Mouse (Mus musculus) CD4-positive, CD25-positive, alpha-beta regulatory T cell (primary cell): ENCODE results near the gene Art5. TPM values are rescaled to one million over a fixed set of nuclear protein-coding genes. Genes with fewer than 3 reads are reported as not detected.

Experiments
- polyA plus RNA-seq: library from polyadenylated mRNA; unstranded; fragments of 100-300 nt; shearing (Covaris generic); gene quantifications from one replicate; pipeline ENCODE4 v1.2.1, GENCODE M21; 2017

Art5 gene
- 0.92 TPM for polyA plus RNA-seq

DNA sequence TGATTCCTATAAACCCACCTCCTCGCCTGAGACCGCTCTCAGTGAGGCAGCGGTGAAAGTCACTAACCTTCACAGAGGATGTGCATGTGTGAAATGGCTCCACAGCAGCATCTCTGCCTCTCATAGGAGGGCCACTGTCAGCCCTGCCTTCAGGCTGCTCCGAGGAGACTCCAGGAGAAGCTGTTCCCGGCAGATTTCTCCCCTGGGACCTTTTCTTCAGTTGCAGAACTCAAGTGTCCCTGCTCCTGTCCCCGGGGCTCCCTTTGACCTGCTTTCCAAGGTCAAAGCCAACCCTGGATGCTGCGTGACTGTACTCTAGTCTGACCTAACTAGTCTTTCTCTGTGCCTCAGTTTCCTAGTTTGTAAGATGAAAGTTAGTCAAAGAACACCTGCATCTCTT, at the start of gene Art5:
TSS of gene Art5 (minus strand) at position 319 of the 400 bp plus-strand sequence.

GRCm38 (mm10) chr7:102116579-102117331, 7.5 kb upstream of the Art5 start, which contains the start of gene Chrna10:
TSS of gene Chrna10 (minus strand) at chr7:102116828.

GRCm38 (mm10) chr7:102101487-102101886, 7.8 kb downstream of the Art5 start, which contains the start of gene Art1:
TSS of gene Art1 (plus strand) at chr7:102101743.

GRCm38 (mm10) chr7:102082816-102083215, 26.5 kb downstream of the Art5 start, which contains the start of gene Trpc2:
TSS of gene Trpc2 (plus strand) at chr7:102083116.

GRCm38 (mm10) chr7:102065046-102065891, 44.0 kb downstream of the Art5 start, which contains the start of the genes Rnf121, Xndc1 and Xntrpc:
TSS of gene Rnf121 (minus strand) at chr7:102065469.
TSS of gene Xndc1 (plus strand) at chr7:102065511.
TSS of gene Xntrpc (plus strand) at chr7:102065713.

Other genes with a start within 250 kb of the Art5 start
- 45.9 TPM for gene Anapc15, start 245.8 kb downstream of the Art5 start, polyA plus RNA-seq
- not detected for gene Folr1, start 238.7 kb downstream of the Art5 start, polyA plus RNA-seq
- 138 TPM for gene Lamtor1, start 203.6 kb downstream of the Art5 start, polyA plus RNA-seq
- 0.77 TPM for gene Tomt, start 203.1 kb downstream of the Art5 start, polyA plus RNA-seq
- 3.8 TPM for gene Lrrc51, start 175.6 kb downstream of the Art5 start, polyA plus RNA-seq
- 153 TPM for gene Numa1, start 175.4 kb downstream of the Art5 start, polyA plus RNA-seq
- gene Il18bp, start 90.8 kb downstream of the Art5 start, polyA plus RNA-seq: 6.2 TPM
- gene Rnf121, start 44.0 kb downstream of the Art5 start, polyA plus RNA-seq: 21.9 TPM
- gene Xndc1, start 44.0 kb downstream of the Art5 start, polyA plus RNA-seq: 29.7 TPM
- gene Xntrpc, start 43.8 kb downstream of the Art5 start, polyA plus RNA-seq: 0.99 TPM
- not detected for gene Trpc2, start 26.4 kb downstream of the Art5 start, polyA plus RNA-seq
- 0.12 TPM for gene Art1, start 7.7 kb downstream of the Art5 start, polyA plus RNA-seq
- not detected for gene Chrna10, start 7.3 kb upstream of the Art5 start, polyA plus RNA-seq
- 29.6 TPM for gene Nup98, start 100.7 kb upstream of the Art5 start, polyA plus RNA-seq
- gene Pgap2, start 100.7 kb upstream of the Art5 start, polyA plus RNA-seq: 46.9 TPM
- gene Rhog, start 146.6 kb upstream of the Art5 start, polyA plus RNA-seq: 280 TPM
- 86.5 TPM for gene Stim1, start 158.3 kb upstream of the Art5 start, polyA plus RNA-seq